Mouse (Mus musculus) brain, embryonic 14.5 days (tissue): ENCODE measurements around the gene Dgki. TPM values are rescaled to one million over a fixed set of nuclear protein-coding genes. Genes with fewer than 3 reads are reported as not detected.

ENCODE experiments used
- DNase-seq: peaks from one replicate; pipeline ENCODE4 v3.0.0-alpha.2; 2011; ENCODE audit warnings: low read depth
- CTCF ChIP-seq: fragments of 200-500 bp; IDR thresholded peaks from 2 replicates; pipeline ENCODE4 v1.5.1; 2012; ENCODE audit warnings: inconsistent platforms, mild to moderate bottlenecking, moderate library complexity, borderline replicate concordance; ENCODE audit not compliant: insufficient read depth, insufficient read length; ENCODE audit errors: extremely low read depth
- POLR2A ChIP-seq: fragments of 200-500 bp; IDR thresholded peaks from 2 replicates; pipeline ENCODE4 v1.6.1; 2012; ENCODE audit warnings: mild to moderate bottlenecking, inconsistent platforms, borderline replicate concordance; ENCODE audit not compliant: poor library complexity, insufficient read depth, insufficient read length, severe bottlenecking; ENCODE audit errors: extremely low read depth
- polyA plus RNA-seq: library from polyadenylated mRNA; depleted of rRNA; stranded (reverse); fragments of >200 nt; gene quantifications from 2 replicates; pipeline ENCODE4 v1.2.3, GENCODE M21; 2012

Dgki gene
- polyA plus RNA-seq, 1 experiment: 6.5 TPM

GRCm38 (mm10) chr6:37196870-37197269 lies 103.1 kb downstream of the Dgki start:
- DNase-seq: peak; percentile 44
- no peak for TF ChIP-seq CTCF
- TF ChIP-seq POLR2A: no peak

GRCm38 (mm10) chr6:37195766-37196165 lies 104.2 kb downstream of the Dgki start:
- DNase-seq: no peak
- no peak for TF ChIP-seq CTCF
- TF ChIP-seq POLR2A: no peak

GRCm38 (mm10) chr6:37181961-37182360 lies 118.0 kb downstream of the Dgki start:
- TF ChIP-seq POLR2A (no peak), CTCF (no peak)
- DNase-seq: no peak

- DNase-seq: peak; percentile 79
- TF ChIP-seq CTCF: no peak
- no peak for TF ChIP-seq POLR2A
These were observed 128.7 kb downstream of the Dgki start for GRCm38 (mm10) chr6:37171149-37171832.

- TF ChIP-seq CTCF (no peak), POLR2A (no peak)
- DNase-seq: peak; percentile 13
These were observed 141.1 kb downstream of the Dgki start for GRCm38 (mm10) chr6:37158880-37159279.

GRCm38 (mm10) chr6:37154051-37154450 lies 145.9 kb downstream of the Dgki start:
- no peak for DNase-seq
- no peak for TF ChIP-seq POLR2A
- no peak for TF ChIP-seq CTCF

GRCm38 (mm10) chr6:37150483-37150882 lies 149.5 kb downstream of the Dgki start:
- TF ChIP-seq CTCF: no peak
- no peak for TF ChIP-seq POLR2A

GRCm38 (mm10) chr6:37150038-37150437 lies 149.9 kb downstream of the Dgki start:
- no peak for DNase-seq
- TF ChIP-seq CTCF (no peak), POLR2A (no peak)

More at GRCm38 (mm10) chr6:37150483-37150882, 149.5 kb downstream of the Dgki start:
- peak; percentile 31 for DNase-seq

- TF ChIP-seq CTCF (no peak), POLR2A (no peak)
- no peak for DNase-seq
These were observed 150.8 kb downstream of the Dgki start for GRCm38 (mm10) chr6:37149196-37149595.

- DNase-seq: no peak
These were observed 152.5 kb downstream of the Dgki start for GRCm38 (mm10) chr6:37147431-37148022.

GRCm38 (mm10) chr6:37143867-37144163 lies 156.2 kb downstream of the Dgki start:
- TF ChIP-seq CTCF (no peak), POLR2A (no peak)
- peak; percentile 15 for DNase-seq

More at GRCm38 (mm10) chr6:37147431-37148022, 152.5 kb downstream of the Dgki start:
- TF ChIP-seq POLR2A: no peak
- TF ChIP-seq CTCF: no peak

- peak; percentile 68 for DNase-seq
These were observed 156.8 kb downstream of the Dgki start for GRCm38 (mm10) chr6:37142991-37143866.

GRCm38 (mm10) chr6:37138816-37139215 lies 161.2 kb downstream of the Dgki start:
- TF ChIP-seq POLR2A (no peak), CTCF (no peak)
- DNase-seq: no peak

More at GRCm38 (mm10) chr6:37142991-37143866, 156.8 kb downstream of the Dgki start:
- TF ChIP-seq CTCF (no peak), POLR2A (no peak)
